Mouse (Mus musculus): Measurements from ENCODE around the gene Ddx23. TPM values are rescaled to one million over a fixed set of nuclear protein-coding genes. Genes with fewer than 3 reads are reported as not detected.

Gene Ddx23
- polyA plus RNA-seq, 1 experiment, result 31.8 TPM

- Histone ChIP-seq H3K4me3 (ENCODE audit: extremely low read depth, insufficient read depth, insufficient read length) (no peak overlapping the region), H3K4me1 (ENCODE audit: control insufficient read depth, insufficient read depth, insufficient read length) (no peaks in the 10 kb centered on the region), H3K27ac (ENCODE audit: insufficient read depth, low read length) (no peak overlapping the region), H3K36me3 (ENCODE audit: control insufficient read depth, insufficient read depth, low read length) (peaks cover 50% of the 10 kb centered on the region), H3K27me3 (ENCODE audit: control insufficient read depth, insufficient read depth, low read length) (no peaks in the 10 kb centered on the region)
- no peak for TF ChIP-seq CTCF (IDR thresholded peaks at IDR 0.05; ENCODE audit: extremely low read depth, insufficient read depth, insufficient read length, insufficient replicate concordance)
- no peak for TF ChIP-seq POLR2A (IDR thresholded peaks at IDR 0.05; ENCODE audit: low read depth, low read length)
- DNase-seq (ENCODE audit: low read depth in 1 of 2, low spot score in 2 of 2), result no peak
- WGBS, result 95% methylated on average over 15 of the region's 15 CpGs
Observed at GRCm38 (mm10) chr15:98656982-98657751, 5.5 kb downstream of the Ddx23 start.

GRCm38 (mm10) chr15:98652174-98652573 is 10.5 kb downstream of the Ddx23 start:
- DNase-seq (ENCODE audit: low read depth in 1 of 2, low spot score in 2 of 2), result no peak
- Histone ChIP-seq H3K4me3 (ENCODE audit: extremely low read depth, insufficient read depth, insufficient read length) (no peak overlapping the region), H3K4me1 (ENCODE audit: control insufficient read depth, insufficient read depth, insufficient read length) (no peaks in the 10 kb centered on the region), H3K27ac (ENCODE audit: insufficient read depth, low read length) (no peak overlapping the region), H3K27me3 (ENCODE audit: control insufficient read depth, insufficient read depth, low read length) (no peaks in the 10 kb centered on the region), H3K36me3 (ENCODE audit: control insufficient read depth, insufficient read depth, low read length) (peaks cover 77% of the 10 kb centered on the region)
- 97% methylated on average over 8 of the region's 8 CpGs for WGBS
- no peak for TF ChIP-seq POLR2A (IDR thresholded peaks at IDR 0.05; ENCODE audit: low read depth, low read length)
- TF ChIP-seq CTCF (IDR thresholded peaks at IDR 0.05; ENCODE audit: extremely low read depth, insufficient read depth, insufficient read length, insufficient replicate concordance), result no peak

- H3K4me3 ChIP-seq (ENCODE audit: extremely low read depth, insufficient read depth, insufficient read length), result no peak overlapping the region
- peaks cover 77% of the 10 kb centered on the region for H3K36me3 ChIP-seq (ENCODE audit: control insufficient read depth, insufficient read depth, low read length)
- no peak for TF ChIP-seq POLR2A (IDR thresholded peaks at IDR 0.05; ENCODE audit: low read depth, low read length)
- TF ChIP-seq CTCF (IDR thresholded peaks at IDR 0.05; ENCODE audit: extremely low read depth, insufficient read depth, insufficient read length, insufficient replicate concordance), result no peak
- no peaks in the 10 kb centered on the region for H3K4me1 ChIP-seq (ENCODE audit: control insufficient read depth, insufficient read depth, insufficient read length)
- 93% methylated on average over 15 of the region's 15 CpGs for WGBS
- no peak for DNase-seq (ENCODE audit: low read depth in 1 of 2, low spot score in 2 of 2)
- H3K27me3 ChIP-seq (ENCODE audit: control insufficient read depth, insufficient read depth, low read length), result no peaks in the 10 kb centered on the region
- H3K27ac ChIP-seq (ENCODE audit: insufficient read depth, low read length), result no peak overlapping the region
Observed at GRCm38 (mm10) chr15:98651431-98651830, 11.3 kb downstream of the Ddx23 start.

- Histone ChIP-seq H3K4me3 (ENCODE audit: extremely low read depth, insufficient read depth, insufficient read length) (no peak overlapping the region), H3K4me1 (ENCODE audit: control insufficient read depth, insufficient read depth, insufficient read length) (no peaks in the 10 kb centered on the region), H3K36me3 (ENCODE audit: control insufficient read depth, insufficient read depth, low read length) (peaks cover 74% of the 10 kb centered on the region), H3K27ac (ENCODE audit: insufficient read depth, low read length) (no peak overlapping the region), H3K27me3 (ENCODE audit: control insufficient read depth, insufficient read depth, low read length) (no peaks in the 10 kb centered on the region)
- no peak for DNase-seq (ENCODE audit: low read depth in 1 of 2, low spot score in 2 of 2)
- no peak for TF ChIP-seq CTCF (IDR thresholded peaks at IDR 0.05; ENCODE audit: extremely low read depth, insufficient read depth, insufficient read length, insufficient replicate concordance)
- no peak for TF ChIP-seq POLR2A (IDR thresholded peaks at IDR 0.05; ENCODE audit: low read depth, low read length)
- WGBS, result 95% methylated on average over 3 of the region's 3 CpGs
Observed at GRCm38 (mm10) chr15:98648071-98648470, 14.6 kb downstream of the Ddx23 start.

GRCm38 (mm10) chr15:98647308-98647707 is 15.4 kb downstream of the Ddx23 start:
- Histone ChIP-seq H3K4me1 (ENCODE audit: control insufficient read depth, insufficient read depth, insufficient read length) (no peaks in the 10 kb centered on the region), H3K27me3 (ENCODE audit: control insufficient read depth, insufficient read depth, low read length) (no peaks in the 10 kb centered on the region), H3K4me3 (ENCODE audit: extremely low read depth, insufficient read depth, insufficient read length) (no peak overlapping the region), H3K36me3 (ENCODE audit: control insufficient read depth, insufficient read depth, low read length) (peaks cover 67% of the 10 kb centered on the region), H3K27ac (ENCODE audit: insufficient read depth, low read length) (no peak overlapping the region)
- TF ChIP-seq CTCF (IDR thresholded peaks at IDR 0.05; ENCODE audit: extremely low read depth, insufficient read depth, insufficient read length, insufficient replicate concordance) (no peak), POLR2A (IDR thresholded peaks at IDR 0.05; ENCODE audit: low read depth, low read length) (no peak)
- no peak for DNase-seq (ENCODE audit: low read depth in 1 of 2, low spot score in 2 of 2)
- 95% methylated on average over 10 of the region's 10 CpGs for WGBS

- 90% methylated on average over 8 of the region's 8 CpGs for WGBS
- TF ChIP-seq CTCF (IDR thresholded peaks at IDR 0.05; ENCODE audit: extremely low read depth, insufficient read depth, insufficient read length, insufficient replicate concordance) (no peak), POLR2A (IDR thresholded peaks at IDR 0.05; ENCODE audit: low read depth, low read length) (no peak)
- Histone ChIP-seq H3K27ac (ENCODE audit: insufficient read depth, low read length) (no peak overlapping the region), H3K36me3 (ENCODE audit: control insufficient read depth, insufficient read depth, low read length) (peaks cover 61% of the 10 kb centered on the region), H3K27me3 (ENCODE audit: control insufficient read depth, insufficient read depth, low read length) (no peaks in the 10 kb centered on the region), H3K4me1 (ENCODE audit: control insufficient read depth, insufficient read depth, insufficient read length) (no peaks in the 10 kb centered on the region), H3K4me3 (ENCODE audit: extremely low read depth, insufficient read depth, insufficient read length) (no peak overlapping the region)
- no peak for DNase-seq (ENCODE audit: low read depth in 1 of 2, low spot score in 2 of 2)
Observed at GRCm38 (mm10) chr15:98646737-98647136, 16.0 kb downstream of the Ddx23 start.

All from spleen, adult 2 months (tissue).